Mouse (Mus musculus): Measurements from ENCODE around the gene Rnaseh2a.

Rnaseh2a gene

DNA sequence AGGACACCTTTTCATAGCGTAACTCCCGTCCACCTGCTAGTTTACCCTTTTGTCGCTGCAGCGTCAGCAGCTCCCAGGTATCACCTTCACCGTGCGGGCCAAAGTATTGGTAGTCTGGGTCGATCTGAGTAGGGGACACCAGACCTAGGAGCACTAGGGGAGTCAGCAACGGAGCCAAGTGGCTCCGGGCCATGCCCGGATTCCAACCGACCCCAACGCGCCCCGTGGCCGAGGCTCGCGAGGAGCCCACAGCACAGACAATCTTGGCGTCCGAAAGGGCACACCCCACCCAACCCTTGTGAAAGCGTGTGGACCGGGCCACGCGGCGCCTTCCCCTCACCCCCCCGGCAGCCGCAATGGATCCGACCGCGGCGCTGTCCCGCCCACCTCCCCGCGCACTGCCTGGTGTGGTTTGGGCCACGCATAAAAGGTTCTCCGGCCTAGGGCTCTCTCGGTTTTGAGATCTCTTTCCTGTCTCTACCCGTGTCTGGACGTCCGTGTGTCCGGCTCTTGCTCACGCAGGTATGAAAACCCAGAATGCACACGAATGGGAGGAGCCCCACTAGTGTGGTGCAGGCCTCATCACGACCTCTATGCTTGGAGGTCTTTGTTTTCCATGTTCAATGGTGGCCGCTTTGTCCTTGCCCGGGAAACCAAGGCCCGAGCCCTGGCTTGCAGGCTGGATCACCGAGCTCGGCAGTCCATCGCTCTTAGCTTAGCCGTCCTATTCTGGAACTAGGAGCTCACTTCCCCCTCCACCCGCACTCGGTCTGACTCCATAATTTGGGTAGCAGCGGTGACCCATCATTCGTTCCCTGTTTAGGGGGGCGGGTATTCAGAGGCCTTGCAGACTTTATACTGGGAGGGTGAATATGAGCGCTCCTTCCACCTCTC is at the start of gene Rnaseh2a, which contains the start of the genes Gm49661 and Prdx2:
Gene Rnaseh2a (minus strand): TSS at position 527 of the 894 bp plus-strand sequence.
Gene Gm49661 (minus strand): TSS at position 193 of the 894 bp plus-strand sequence.
Gene Prdx2 (plus strand): TSS at position 347 of the 894 bp plus-strand sequence.
- DNase-seq: peak; percentile 78 to 81

DNA sequence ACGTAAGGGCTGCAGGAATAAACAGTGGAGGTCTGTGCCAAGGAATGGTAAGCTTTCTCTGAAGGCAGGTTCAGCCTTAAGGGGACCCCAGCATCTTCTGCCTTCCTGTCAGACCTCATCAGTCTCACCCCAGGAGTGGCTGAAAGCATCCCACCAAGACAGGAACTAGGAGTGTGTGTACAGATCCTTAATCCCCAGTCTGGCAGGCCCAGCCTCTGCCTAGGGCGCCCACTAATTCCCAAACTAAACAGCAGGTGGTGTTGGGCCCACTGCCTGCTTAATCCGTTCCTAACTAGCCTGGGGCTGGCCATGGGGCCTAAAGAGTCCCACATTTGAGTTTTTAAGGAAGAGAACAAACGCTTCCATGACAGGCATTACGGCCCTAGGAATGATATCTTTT is 47.6 kb upstream of the Rnaseh2a start:
- DNase-seq: no peak

DNA sequence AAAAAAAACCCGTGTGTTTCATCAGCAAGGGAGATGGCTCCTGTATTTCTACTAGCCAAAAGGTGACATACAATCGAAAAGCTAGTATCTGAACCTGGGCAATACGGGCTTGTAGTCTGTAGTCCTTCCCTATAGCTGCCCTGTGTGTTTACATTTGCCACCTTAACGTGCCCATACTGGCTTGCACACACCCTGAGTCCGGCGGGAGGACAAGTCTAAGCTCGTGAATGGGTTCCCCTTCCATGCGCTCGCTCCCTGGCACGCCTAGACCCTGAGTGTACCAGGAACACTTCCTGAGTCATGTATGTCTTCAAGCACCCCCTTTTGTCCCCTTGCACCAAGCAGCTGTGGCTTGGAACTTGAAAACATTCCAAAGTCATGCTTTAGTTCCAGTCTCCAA is 47.2 kb upstream of the Rnaseh2a start:
- DNase-seq: no peak

DNA sequence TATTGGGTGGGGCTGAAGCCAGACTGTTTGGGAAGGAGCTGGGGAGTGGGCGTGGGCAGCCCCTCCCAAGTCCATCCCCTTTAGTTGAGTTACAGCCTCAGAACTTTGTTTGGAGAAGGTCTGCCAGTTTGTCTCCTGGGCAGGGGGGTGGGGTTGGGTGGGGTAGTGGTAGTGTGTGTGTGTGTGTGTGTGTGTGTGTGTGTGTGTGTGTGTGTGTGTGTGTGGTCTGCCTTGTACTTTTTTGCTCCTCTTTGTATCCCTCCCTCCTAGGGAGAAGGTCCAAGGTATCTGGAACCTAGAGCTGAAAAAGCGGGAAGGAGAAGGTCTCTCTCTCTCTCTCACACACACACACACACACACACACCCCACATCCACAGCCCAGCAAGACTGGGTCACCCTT is 44.9 kb upstream of the Rnaseh2a start, which contains the start of gene Best2:
Gene Best2 (minus strand): TSS at position 101 of the 400 bp plus-strand sequence.
- no peak for DNase-seq

DNA sequence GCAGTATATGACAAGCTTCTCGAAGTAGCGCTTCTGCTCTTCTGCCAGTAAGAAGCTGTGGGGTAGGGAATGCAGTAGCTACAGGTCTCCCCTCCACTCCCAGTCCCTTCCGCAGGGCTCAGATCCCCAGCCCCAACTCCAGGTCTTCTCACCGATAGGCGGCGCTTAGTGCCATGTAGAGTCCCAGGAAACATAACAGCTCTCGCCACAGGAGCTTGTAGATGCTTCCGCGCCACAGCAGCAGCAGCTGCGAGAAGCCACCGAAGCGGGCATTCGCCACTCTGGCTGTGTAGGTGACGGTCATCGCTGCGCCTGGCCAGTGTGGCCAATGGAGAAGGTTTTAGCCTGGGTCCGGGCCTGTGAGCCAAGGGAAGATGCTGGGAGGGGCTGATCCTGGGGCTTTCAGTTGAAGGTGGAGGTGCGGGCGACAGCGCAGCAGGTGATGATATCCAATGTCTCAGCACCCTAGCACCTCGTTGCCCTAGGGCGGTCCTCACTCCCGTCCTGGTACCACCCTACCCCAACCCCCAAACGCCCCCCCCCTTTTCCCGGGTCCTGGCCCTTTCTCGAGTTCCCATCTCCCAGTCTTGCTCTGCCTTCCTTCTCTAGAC is 43.8 kb upstream of the Rnaseh2a start:
- DNase-seq: peak; percentile 79 to 84

DNA sequence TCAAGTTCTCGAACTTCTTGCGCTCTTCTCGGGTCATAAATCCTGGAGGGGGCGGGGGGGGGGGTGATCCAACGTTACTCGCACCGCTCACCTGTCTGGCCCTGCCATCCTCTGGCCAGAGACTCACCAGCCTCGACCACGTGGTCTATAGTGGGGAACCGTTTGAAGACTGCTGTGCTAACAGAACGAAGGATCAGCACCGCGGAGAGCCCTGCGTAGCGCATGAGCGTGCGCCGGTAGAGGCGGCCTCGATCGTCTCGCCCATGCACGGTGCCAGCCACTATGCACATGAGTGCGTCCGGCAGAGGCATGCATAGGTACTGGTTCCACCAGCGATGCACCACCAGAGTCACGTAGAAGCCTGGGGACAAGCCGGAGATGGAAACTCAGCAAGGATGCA is 41.7 kb upstream of the Rnaseh2a start:
- DNase-seq: no peak

DNA sequence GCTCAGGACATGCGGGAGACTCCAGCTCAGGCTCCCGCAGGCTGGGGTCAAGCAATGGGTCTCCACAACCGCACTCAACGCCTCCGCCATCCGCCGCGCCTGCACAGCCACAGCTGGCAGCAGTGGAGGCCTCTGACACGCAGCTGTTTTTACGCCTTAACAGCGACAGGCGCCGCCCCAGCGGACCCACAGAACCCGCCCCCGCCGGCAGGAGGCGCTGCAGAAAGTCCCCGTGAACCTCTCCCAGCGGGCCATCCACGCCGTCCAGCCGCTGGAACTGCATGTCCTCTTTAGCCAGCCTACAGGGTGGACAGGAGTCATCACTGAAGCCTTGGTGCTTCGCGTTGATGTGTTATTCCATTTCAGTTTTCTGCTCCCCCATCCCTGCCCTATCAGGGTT is 38.1 kb upstream of the Rnaseh2a start:
- DNase-seq: no peak

DNA sequence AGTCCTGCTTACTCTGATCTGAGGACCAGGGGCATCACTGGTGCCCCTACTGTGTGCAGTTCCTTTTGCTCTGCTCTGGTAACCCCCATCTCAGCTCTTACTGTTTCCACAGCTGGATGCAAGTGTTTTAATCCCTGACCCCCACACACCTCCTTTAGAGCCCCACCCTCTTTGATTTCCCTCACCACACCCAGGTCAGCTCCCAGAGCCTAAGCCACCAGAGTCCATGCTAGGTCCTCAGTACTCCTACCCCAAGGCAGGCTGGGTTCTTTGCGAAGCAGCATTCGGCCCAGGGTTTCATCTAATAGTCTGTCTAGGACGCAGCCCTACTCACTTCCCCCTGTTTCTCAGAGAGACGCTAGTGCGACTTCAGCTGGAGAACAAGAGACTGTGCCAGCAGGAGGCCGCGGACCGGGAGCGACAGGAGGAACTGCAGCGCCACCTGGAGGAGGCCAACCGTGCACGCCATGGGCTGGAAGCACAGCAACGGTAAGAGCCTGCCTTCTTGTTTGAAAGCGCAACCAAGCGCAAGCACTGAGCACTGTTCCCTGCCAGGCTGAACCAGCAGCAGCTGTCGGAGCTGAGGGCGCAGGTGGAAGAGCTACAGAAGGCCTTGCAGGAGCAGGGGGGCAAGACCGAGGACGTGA is 28.2 kb upstream of the Rnaseh2a start:
- peak; percentile 96 to 97 for DNase-seq

DNA sequence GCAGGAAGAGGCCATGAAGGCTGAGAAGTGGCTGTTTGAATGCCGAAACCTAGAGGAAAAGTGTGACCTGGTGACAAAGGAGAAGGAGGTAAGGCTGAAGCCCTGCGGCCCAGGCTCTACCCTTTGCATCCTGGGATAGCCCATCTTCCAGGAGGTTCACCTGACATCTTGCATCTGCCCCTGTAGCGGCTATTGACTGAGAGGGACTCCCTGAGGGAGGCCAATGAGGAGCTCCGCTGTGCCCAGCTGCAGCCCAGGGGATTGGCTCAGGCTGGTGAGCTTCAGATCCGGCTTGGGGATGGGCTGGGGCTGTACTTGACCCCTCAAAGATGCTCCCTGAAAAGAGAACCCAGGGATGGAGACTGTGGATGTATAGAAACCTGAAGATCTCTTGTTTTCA is 27.4 kb upstream of the Rnaseh2a start:
- DNase-seq: no peak

DNA sequence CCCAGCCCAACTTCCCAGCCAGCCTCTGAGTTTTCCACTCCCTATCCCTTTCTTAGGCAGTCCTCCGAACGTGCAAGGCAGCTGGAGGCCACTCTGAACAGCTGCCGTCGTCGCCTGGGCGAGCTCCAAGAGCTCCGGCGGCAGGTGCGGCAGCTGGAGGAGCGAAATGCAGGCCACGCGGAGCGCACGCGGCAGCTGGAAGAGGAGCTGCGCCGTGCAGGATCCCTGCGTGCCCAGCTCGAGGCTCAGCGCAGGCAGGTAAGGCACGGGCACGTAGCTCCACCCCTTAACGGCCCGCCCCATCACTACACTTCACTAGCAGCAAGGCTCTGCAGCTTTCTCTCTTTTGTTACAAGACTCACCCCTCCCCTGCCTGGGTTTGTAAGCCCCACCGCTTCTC is 26.1 kb upstream of the Rnaseh2a start:
- peak in 1 of 2 experiments; percentile 11 for DNase-seq

DNA sequence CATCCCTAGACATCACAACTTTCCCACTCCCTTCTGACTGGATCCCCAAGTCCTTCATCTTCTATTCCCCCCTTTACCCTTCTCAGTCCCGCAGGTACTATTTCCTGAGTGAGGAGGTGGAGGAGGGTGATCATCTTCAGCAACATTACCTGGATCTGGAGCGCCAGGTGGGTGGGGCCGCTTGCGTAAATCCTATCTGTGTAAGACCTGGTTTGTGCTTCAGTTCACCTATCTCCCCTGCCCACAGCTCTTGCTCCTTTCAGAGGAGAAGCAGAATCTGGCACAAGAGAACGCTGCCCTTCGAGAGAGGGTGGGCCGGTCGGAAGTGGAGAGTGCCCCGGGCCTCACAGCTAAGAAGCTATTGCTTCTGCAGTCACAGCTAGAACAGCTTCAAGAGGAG is 24.8 kb upstream of the Rnaseh2a start:
- peak in 1 of 2 experiments; percentile 2 for DNase-seq

DNA sequence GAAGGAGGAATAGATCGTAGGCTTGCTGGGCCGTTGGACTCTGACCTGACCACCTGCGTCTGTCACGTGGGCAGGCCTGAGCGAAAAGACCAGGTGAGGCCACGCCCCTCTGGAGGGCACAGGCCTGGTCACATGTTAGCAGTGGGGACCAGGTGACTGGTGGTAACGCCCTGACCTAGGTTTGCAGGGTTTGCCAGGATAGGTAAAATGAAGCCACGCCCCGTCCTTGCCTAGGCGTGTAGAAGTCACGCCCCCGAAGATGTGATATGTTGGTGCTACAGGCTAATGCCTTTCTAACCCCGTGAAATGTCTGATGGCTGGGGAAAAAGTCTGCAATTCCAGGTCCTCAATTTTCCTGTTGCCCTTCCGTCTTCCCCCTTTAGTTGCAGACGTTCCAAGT is 21.3 kb upstream of the Rnaseh2a start:
- peak in 1 of 2 experiments; percentile 64 for DNase-seq

DNA sequence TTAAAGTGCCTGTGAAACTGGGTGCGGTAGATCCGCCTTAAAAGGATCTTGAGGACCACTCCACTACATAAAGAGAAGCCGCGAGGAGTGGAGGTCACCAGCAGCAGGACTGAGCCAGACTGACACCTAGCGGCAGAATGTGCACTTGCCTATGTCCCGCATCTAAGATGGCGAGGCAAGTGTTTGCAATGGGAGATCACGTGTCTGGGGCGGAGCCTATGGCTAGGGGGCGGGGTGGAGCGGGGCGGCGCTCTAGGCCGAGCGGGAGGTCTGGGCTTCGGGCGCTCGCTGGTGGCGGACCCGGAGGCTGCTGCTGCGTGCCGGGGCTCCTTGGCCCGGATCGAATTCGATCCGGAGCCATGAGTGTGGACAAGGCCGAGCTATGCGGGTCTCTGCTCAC is 20.8 kb upstream of the Rnaseh2a start, which contains the start of gene Hook2:
Gene Hook2 (plus strand): TSS at position 255 of the 400 bp plus-strand sequence.
- peak; percentile 96 to 98 for DNase-seq

DNA sequence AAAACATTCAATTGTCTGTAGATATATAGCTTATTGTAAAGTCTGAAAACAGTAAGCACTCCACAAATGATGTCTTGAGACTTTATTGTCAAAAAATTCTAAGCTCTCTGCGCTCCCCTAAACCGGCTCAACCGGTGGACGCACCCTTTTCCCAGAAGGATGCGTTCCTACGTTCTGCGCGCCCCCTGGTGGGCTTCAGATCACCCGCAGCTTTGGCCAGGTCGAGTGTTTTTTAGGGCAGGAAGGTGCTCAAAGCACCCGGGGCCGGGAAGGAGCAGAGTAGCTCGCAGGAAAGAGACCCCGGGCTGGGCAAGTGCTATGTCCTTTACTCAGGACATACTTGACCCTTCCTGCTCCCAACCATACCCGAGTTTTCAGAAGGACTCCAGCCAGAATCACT is 20.2 kb upstream of the Rnaseh2a start:
- DNase-seq: peak; percentile 91 to 95

DNA sequence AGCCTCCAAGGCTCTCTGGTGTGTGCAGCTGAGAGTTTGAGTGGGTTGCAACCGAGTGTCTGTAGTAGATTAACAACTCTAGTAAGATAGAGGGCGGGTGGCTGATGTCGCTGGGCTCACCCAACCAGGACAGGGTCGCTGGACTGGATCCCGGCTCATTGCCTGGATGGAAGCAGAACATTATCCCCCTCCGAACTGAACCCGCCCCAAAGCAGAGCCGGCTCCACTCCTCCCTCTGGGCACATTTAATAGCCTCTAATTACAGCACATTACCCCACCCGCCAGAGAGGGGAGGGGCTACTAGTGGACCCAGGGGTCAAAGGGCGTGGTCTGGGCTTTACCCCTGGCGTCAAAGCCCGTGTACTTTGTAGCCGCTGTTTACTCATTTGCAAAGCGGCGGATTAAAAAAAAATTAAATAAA is 19.8 kb upstream of the Rnaseh2a start:
- DNase-seq: peak; percentile 45 to 47

DNA sequence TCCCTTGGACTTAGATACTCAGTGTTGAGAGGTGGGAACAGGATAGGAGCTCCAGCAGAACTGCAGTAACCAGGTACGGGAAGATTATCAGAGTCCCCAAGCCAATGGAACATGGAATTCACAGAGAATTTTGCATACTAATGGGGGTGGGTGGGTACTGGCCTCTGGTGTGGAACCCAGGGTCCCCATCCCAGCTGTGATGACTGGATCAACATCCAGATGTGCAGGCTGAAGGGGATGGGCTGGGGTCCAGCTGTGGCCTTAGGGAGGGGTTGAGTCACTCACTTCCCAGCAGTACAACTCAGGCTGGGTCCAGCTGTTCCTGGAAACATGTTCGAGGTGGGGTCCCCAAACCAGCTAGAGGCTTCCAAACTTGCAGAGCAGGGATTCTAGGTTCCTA is 18.3 kb upstream of the Rnaseh2a start:
- no peak for DNase-seq

DNA sequence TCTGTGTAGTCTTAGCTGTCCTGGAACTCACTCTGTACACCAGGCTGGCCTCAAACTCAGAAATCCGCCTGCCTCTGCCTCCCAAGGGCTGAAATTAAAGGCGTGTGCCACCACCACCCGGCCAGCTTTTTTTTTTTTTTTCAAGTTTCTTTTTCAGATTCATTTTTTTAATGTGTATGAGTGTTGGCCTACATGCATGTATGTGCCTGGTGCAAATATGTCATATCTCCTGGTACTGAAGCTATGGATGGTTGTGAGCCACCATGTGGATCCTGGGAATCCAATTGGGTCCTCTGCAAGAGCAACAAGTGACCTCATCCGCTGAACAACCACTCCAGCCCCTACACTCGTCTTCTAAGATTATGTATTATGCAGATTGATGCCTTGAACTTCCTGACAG is 17.8 kb upstream of the Rnaseh2a start:
- DNase-seq: peak in 1 of 2 experiments; percentile 6

DNA sequence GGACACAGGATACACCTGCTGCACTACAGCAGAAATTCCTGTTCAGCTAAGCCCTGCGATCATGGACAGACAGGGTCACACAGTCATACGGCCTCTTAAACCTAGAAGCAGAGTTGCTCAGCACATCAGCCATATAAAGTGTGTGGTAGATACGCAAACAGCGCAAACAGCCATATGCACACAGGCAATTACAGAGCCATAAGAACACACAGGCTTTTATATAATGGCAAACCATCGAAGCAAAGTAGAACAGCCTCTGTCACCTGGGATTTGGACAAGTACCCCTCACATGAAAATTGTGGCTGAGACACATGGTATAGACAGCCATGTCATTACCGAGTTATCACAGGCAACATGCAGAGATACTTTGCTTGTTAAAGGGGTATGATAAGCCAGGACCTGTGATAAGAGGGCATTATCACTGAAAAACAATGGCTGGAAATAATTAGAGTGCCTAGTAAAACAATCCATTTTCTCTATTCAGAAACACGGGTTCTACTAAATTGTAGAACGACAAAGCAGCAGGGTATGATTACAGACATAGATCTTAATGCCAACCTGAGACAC is 16.9 kb upstream of the Rnaseh2a start:
- DNase-seq: no peak

DNA sequence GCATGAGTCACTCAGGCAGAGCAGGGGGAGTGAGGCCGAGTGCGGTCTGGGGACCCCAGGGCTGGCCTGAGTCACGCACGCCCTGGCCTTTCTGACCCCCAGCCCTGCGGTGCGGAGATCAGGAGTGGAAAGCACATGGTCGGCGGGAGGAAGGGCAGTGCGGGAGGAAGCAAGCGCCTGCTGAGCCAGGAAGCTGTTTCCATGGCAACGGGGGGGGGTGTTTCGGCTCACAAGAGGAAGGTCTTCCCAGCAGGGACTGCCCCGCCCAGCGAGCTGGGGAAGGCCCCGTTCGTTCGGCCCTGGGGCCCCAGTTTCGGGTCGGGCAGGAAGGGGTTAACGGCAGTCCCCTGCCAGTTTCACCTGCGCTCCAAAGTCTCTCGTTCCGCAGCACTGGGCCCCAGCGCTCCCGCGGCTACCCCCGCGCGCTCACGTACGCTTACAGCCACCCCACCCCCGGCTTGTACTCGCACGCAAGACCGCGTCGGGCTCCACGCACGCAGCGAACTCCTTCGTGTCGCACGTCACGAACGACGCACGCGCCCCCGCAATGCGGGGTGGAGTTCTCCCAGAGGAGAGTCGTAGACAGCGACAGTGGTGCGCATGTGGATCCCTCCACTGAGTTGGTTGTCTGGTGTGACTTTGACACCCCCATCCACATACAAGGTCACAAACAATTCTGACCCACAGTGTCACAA is 16.3 kb upstream of the Rnaseh2a start:
- peak; percentile 91 to 94 for DNase-seq

DNA sequence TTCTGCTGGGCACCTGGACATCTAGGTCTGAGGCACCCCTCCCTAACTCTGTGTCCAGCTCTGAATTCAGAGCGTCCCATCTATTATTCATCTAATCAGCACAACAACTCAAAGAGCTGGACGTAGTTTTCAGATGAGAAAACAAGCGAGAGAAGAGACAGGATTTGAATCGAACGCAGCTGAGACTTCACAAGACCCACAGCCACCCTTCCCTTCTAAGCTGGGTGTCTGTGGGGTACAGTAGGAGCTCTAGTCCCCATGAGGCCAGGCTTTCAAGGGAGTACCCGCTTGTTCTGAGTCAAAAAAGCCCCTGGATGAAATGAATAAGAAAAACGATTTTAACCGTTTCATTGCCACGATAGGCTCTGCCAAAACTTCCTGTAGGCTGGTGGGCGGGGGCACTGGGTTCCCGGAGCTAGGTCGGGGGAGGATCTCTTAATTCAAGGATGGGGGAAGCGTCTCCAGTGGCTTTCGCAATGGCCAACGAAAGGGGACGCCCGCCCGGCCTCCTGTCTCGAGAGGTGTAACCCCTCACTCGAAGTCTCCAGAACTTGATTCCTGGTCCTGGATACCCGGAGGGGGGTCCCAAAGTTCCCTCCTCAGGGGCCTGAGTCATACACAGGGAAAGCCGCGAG is 15.6 kb upstream of the Rnaseh2a start:
- no peak for DNase-seq

DNA sequence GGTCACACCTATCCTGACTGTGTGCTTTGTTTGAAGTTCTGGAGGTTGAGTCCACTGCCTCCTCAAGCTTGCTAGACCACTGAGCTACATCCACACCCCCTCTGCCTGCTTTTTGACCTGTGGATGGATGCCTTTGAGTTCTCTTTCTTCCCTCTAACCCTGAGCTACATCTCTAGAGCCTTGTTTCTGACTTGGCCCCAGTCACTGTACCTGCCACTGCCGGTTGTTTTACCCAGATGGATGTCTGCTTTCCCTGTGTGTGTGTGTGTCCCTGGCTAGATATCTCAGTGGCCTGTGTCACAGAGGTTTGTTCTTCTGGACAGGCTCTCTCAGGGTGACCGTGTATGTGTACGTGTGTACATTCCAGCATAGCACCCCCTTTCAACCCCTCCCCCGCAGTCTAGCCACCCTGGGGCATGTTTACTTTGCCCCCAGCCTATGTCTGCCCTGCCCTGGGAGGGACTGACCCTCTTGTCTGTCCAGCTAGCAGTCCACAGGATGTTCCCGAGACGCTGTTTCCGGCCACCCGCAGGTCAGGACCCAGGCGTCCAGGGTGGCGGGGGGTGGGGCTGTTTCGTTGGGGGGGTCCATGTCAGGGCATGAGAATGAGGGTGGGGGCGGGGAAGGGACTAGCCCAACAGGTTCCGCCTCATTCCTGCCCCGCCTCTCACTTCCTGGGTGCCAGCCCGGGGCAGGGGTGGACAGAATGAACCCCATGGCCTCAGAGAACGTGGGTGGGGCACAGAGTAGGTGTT is 14.9 kb upstream of the Rnaseh2a start:
- no peak for DNase-seq
